Mouse (Mus musculus) liver, adult 2 months (tissue): Measurements from ENCODE around the gene Tmem238l.

ENCODE experiments used
- CTCF ChIP-seq: fragments of 200-500 bp; IDR thresholded peaks from 2 replicates; pipeline ENCODE4 v1.5.1; 2011; ENCODE audit warnings: low read depth, low read length, control low read depth
- POLR2A ChIP-seq: fragments of 200-500 bp; IDR thresholded peaks from 2 replicates; pipeline ENCODE4 v1.6.1; 2011; ENCODE audit warnings: low read length, control low read depth; ENCODE audit not compliant: insufficient read depth; ENCODE audit errors: extremely low read depth

DNA sequence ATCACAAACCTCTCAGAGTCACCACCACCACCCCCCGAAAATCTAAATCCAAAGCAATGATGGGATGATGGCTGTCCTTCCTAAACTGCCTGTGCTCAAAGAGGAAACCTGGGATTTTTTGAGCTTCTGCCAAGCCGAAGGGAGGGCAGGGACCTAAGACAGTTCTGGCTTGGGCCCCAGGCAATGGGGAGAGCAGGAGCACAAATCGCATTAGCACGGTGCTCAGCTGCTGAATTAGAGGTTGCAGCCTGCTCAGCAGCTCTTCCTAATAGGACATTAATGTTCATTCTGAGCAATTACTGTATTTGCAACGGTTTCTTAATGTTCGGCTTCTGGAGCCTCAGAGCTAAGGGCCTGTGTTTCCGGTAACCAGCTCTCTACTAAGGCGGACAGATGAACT is 51.5 kb downstream of the Tmem238l start:
- TF ChIP-seq POLR2A (no peak), CTCF (no peak)
